Mouse (Mus musculus): ENCODE data around the gene Fam173b. TPM values are rescaled to one million over a fixed set of nuclear protein-coding genes. Genes with fewer than 3 reads are reported as not detected.

Gene Fam173b
- polyA plus RNA-seq (2012; rRNA removed) = 10.8 and 13.6 TPM in 2 replicates

- WGBS = under 1% methylated on average over 63 of the region's 63 CpGs
- peak within 1 kb of the TSS; percentile 87 for H3K27ac ChIP-seq (ENCODE audit: insufficient read depth, low read depth, low read length)
- TF ChIP-seq POLR2A (IDR thresholded peaks at IDR 0.05; ENCODE audit: low read depth, low read length) (peak; percentile 86), CTCF (conservative IDR thresholded peaks at IDR 0.05; ENCODE audit: insufficient read depth, insufficient read length, low read depth, low read length) (no peak)
- H3K4me3 ChIP-seq (ENCODE audit: insufficient read depth, low read depth, low read length) = peak within 1 kb of the TSS; percentile 96
- no peaks in the 10 kb centered on the region for H3K36me3 ChIP-seq (ENCODE audit: control insufficient read depth, insufficient read depth, low read length)
- no peaks in the 10 kb centered on the region for H3K27me3 ChIP-seq (replicated peaks; ENCODE audit: control insufficient read depth, insufficient read depth, low read length)
- peak; percentile 99 for DNase-seq
- peaks cover 11% of the 10 kb centered on the region; the same call in 1 of the 2 replicates for H3K4me1 ChIP-seq (ENCODE audit: control insufficient read depth, insufficient read depth, low read length)
These were observed at the start of gene Fam173b, which contains the start of gene Cct5 for GRCm38 (mm10) chr15:31601646-31602374. TSS of gene Fam173b (plus strand) at chr15:31601852. TSS of gene Cct5 (minus strand) at chr15:31601804.

DNA sequence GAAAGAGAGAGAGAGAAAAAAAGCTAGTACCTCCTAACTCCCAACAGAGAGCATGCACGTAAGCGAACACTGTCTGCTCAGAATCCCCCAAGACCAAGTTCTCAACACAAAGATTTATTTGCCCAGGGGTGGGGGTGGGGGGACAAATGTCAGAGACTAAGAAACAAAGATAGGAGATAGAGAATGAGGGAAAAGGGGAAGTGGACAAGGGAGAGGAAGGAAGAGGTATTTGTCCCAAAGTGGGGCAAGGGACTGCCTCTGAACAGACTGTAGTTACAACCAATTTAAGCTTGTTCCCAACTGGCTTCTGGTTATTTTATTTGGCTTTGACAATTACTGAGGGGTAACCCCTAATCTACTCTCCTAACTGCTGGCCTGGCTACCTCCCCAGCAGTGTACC, 46.8 kb upstream of the Fam173b start:
- TF ChIP-seq POLR2A (IDR thresholded peaks at IDR 0.05; ENCODE audit: low read depth, low read length) (no peak), CTCF (conservative IDR thresholded peaks at IDR 0.05; ENCODE audit: insufficient read depth, insufficient read length, low read depth, low read length) (no peak)
- 96% methylated on average over 2 of the region's 2 CpGs for WGBS

DNA sequence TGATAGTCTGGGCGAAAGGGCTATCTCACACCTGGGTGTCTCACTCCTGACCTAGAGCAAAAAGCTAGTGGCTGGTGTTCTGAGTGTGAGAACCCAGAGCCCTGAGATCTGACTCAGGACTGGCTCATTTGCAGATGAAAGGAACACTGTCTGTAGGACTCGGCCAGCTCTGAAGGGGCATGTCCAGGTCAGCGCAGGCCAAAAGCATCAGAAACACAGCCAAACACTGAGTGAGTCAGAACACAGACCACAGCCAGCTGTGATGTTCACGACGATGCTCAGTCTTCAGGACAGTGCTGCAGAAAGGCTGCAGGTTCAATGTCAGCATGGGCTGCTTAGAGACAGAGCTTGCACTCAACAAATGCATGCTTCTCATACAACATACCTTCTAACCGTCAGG, 40.3 kb upstream of the Fam173b start:
- H3K4me1 ChIP-seq (ENCODE audit: control insufficient read depth, insufficient read depth, low read length) = peaks cover 13% of the 10 kb centered on the region; the same call in 1 of the 2 replicates
- no peaks in the 10 kb centered on the region for H3K36me3 ChIP-seq (ENCODE audit: control insufficient read depth, insufficient read depth, low read length)
- H3K27ac ChIP-seq (ENCODE audit: insufficient read depth, low read depth, low read length) = no peak overlapping the region
- WGBS = 79% methylated on average over 6 of the region's 6 CpGs
- no peak overlapping the region for H3K4me3 ChIP-seq (ENCODE audit: insufficient read depth, low read depth, low read length)
- no peaks in the 10 kb centered on the region for H3K27me3 ChIP-seq (replicated peaks; ENCODE audit: control insufficient read depth, insufficient read depth, low read length)
- no peak for DNase-seq
- TF ChIP-seq CTCF (conservative IDR thresholded peaks at IDR 0.05; ENCODE audit: insufficient read depth, insufficient read length, low read depth, low read length) = no peak
- TF ChIP-seq POLR2A (IDR thresholded peaks at IDR 0.05; ENCODE audit: low read depth, low read length) = no peak

More for the DNA sequence above, 46.8 kb upstream of the Fam173b start:
- Histone ChIP-seq H3K27me3 (replicated peaks; ENCODE audit: control insufficient read depth, insufficient read depth, low read length) (no peaks in the 10 kb centered on the region), H3K4me3 (ENCODE audit: insufficient read depth, low read depth, low read length) (no peak overlapping the region), H3K36me3 (ENCODE audit: control insufficient read depth, insufficient read depth, low read length) (no peaks in the 10 kb centered on the region), H3K4me1 (ENCODE audit: control insufficient read depth, insufficient read depth, low read length) (no peaks in the 10 kb centered on the region), H3K27ac (ENCODE audit: insufficient read depth, low read depth, low read length) (no peak overlapping the region)
- no peak for DNase-seq

DNA sequence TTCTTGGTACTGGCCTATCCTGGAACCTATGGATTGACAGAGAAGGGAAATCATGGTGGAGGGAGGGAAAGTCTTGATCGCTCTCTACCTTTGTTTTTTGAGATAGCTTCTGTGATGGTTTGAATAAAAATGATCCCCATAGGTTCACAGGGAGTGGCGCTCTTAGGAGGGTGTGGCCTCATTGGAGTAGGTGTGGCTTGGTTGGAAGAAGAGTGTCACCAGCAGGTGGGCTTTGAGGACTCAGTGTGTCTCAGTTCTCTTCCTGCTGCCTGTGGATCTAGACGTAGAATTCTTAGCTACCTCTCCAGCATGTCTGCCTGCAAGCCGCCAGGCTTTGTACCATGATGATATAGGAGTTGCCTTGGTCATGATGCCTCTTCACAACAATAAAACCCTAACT, 39.7 kb upstream of the Fam173b start:
- TF ChIP-seq CTCF (conservative IDR thresholded peaks at IDR 0.05; ENCODE audit: insufficient read depth, insufficient read length, low read depth, low read length) (no peak), POLR2A (IDR thresholded peaks at IDR 0.05; ENCODE audit: low read depth, low read length) (no peak)
- H3K4me1 ChIP-seq (ENCODE audit: control insufficient read depth, insufficient read depth, low read length) = peaks cover 13% of the 10 kb centered on the region; the same call in 1 of the 2 replicates
- WGBS = 97% methylated on average over 4 of the region's 4 CpGs
- no peak for DNase-seq
- H3K27ac ChIP-seq (ENCODE audit: insufficient read depth, low read depth, low read length) = no peak overlapping the region
- H3K4me3 ChIP-seq (ENCODE audit: insufficient read depth, low read depth, low read length) = no peak overlapping the region
- H3K27me3 ChIP-seq (replicated peaks; ENCODE audit: control insufficient read depth, insufficient read depth, low read length) = no peaks in the 10 kb centered on the region
- no peaks in the 10 kb centered on the region for H3K36me3 ChIP-seq (ENCODE audit: control insufficient read depth, insufficient read depth, low read length)

GRCm38 (mm10) chr15:31562847-31563246, 38.8 kb upstream of the Fam173b start:
- H3K27me3 ChIP-seq (replicated peaks; ENCODE audit: control insufficient read depth, insufficient read depth, low read length) = no peaks in the 10 kb centered on the region
- H3K4me1 ChIP-seq (ENCODE audit: control insufficient read depth, insufficient read depth, low read length) = peaks cover 13% of the 10 kb centered on the region; the same call in 1 of the 2 replicates
- TF ChIP-seq CTCF (conservative IDR thresholded peaks at IDR 0.05; ENCODE audit: insufficient read depth, insufficient read length, low read depth, low read length) (no peak), POLR2A (IDR thresholded peaks at IDR 0.05; ENCODE audit: low read depth, low read length) (no peak)
- H3K4me3 ChIP-seq (ENCODE audit: insufficient read depth, low read depth, low read length) = no peak overlapping the region
- WGBS = 68% methylated on average over 8 of the region's 8 CpGs
- no peak for DNase-seq
- H3K27ac ChIP-seq (ENCODE audit: insufficient read depth, low read depth, low read length) = peak overlapping the region; percentile 96
- no peaks in the 10 kb centered on the region for H3K36me3 ChIP-seq (ENCODE audit: control insufficient read depth, insufficient read depth, low read length)

DNA sequence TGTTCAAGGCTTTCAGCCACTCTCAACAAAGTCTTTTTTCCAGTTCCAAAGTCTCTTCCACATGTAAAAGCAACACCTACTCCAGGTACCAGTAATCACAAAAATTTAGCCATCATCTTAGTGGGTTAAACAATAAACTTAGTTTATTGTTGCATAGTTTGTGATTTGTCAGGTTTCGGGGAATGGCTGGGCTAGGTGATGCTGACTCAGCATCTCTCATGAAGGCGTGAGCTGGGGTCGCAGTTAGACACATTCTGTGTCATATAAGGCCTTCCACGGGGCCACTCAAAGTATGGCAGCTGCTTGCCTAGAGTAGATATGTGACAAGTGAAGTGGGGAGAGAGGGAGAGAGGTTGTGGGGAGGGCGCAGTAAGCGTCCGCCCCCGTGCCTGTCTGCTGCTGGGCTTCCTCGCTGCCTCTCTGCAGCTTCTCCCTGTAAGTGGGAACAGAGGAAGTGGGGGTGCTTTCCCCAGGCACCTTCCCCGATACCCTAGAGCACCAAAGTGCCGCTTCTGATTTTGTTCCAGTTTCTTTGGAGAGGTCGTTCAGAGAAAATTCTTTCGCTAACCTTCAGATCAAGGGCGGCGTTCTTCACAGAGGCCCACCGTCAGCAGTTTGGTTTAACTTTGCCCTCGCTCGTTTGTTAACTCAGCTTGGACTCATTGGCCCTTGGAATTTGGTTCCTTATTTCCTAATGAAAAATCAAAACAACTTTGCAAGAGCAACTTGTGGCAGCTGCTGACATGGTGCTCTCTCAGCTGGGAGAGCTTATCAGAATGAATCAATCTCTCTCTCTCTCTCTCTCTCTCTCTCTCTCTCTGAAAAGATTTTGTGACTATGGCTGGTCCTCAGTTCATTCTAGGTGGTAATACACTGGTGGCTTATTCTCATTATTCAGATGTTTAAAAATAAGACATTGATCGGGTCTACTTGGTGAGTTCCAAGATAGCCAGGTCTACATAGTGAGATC, 37.8 kb upstream of the Fam173b start:
- H3K27ac ChIP-seq (ENCODE audit: insufficient read depth, low read depth, low read length) = peak overlapping the region; percentile 99
- 34% methylated on average over 19 of the region's 19 CpGs for WGBS

More for the DNA sequence above, 37.8 kb upstream of the Fam173b start:
- peaks cover 13% of the 10 kb centered on the region; the same call in 1 of the 2 replicates for H3K4me1 ChIP-seq (ENCODE audit: control insufficient read depth, insufficient read depth, low read length)
- no peaks in the 10 kb centered on the region for H3K27me3 ChIP-seq (replicated peaks; ENCODE audit: control insufficient read depth, insufficient read depth, low read length)
- no peaks in the 10 kb centered on the region for H3K36me3 ChIP-seq (ENCODE audit: control insufficient read depth, insufficient read depth, low read length)
- peak; percentile 94 for DNase-seq
- no peak overlapping the region for H3K4me3 ChIP-seq (ENCODE audit: insufficient read depth, low read depth, low read length)
- TF ChIP-seq POLR2A (IDR thresholded peaks at IDR 0.05; ENCODE audit: low read depth, low read length) (no peak), CTCF (conservative IDR thresholded peaks at IDR 0.05; ENCODE audit: insufficient read depth, insufficient read length, low read depth, low read length) (no peak)
